Mouse (Mus musculus): Measurements from ENCODE around the gene Edf1. TPM values are rescaled to one million over a fixed set of nuclear protein-coding genes. Genes with fewer than 3 reads are reported as not detected.

Gene Edf1
- polyA plus RNA-seq, 1 experiment from 2014 or later = 356 TPM

DNA sequence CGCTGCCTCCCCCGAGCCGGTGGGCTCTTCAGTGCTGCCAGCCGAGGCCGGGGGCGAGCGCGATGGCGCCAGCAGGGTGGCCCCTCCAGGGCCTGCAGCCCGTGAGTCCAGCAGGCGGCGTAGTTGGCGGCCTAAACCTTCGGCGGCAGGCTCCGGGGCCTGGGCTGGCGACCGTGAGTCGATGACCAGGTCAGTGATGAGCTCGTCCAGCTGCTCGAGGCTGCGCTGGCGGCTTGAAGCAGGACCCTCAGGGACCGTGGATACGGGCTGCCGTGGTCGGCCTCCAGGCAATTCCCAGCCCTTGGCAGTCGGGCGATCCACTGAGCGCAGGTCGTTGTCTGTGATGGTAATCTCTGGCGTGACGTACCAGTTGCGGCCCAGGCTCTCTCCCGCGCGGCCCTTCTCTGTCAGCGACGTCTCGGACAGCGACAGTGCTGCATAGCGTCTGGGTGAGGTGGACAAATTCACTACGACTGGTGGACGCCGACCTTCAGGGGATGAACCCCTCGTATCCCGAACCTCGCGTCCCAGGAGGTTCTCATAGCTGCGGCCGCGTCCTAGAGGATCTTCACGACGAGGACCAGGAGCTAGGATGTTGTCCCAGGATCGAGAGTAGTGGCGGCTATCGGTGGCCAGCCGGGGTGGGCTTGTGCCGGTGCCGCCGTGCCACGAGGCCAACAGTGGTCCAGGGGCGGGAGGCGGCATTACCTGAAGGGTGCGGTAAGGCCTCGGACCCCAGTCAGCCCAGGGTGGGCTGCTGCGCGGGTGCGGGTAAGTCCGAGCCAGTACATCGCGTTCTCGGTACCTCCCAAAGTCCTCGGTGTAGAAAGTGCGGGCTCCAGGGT, 20.5 kb downstream of the Edf1 start:
- Histone ChIP-seq H3K36me3 (ENCODE audit: control insufficient read depth, insufficient read depth, low read length) (no peaks in the 10 kb centered on the region; the same call in 1 of the 2 replicates), H3K4me3 (ENCODE audit: low read depth, low read length) (peak overlapping the region; percentile 14), H3K9ac (ENCODE audit: low read depth, low read length) (no peak overlapping the region), H3K4me2 (peak overlapping the region; percentile 52), H3K27me3 (ENCODE audit: control insufficient read depth, insufficient read depth, low read length) (peaks cover 52% of the 10 kb centered on the region), H3K9me3 (replicated peaks; ENCODE audit: control insufficient read depth, low read length) (no peaks in the 10 kb centered on the region), H3K4me1 (ENCODE audit: control insufficient read depth, insufficient read depth, low read length) (peaks cover 57% of the 10 kb centered on the region), H3K27ac (ENCODE audit: low read depth, low read length) (no peak overlapping the region)
- WGBS (ENCODE audit: insufficient replicate concordance) = 5% methylated on average over 75 of the region's 75 CpGs
- no peak for ATAC-seq (replicated peaks; ENCODE audit: insufficient number of reproducible peaks, low FRiP score, low TSS enrichment)

GRCm38 (mm10) chr2:25578796-25579736, 21.4 kb downstream of the Edf1 start:
- H3K27me3 ChIP-seq (ENCODE audit: control insufficient read depth, insufficient read depth, low read length) = peaks cover 52% of the 10 kb centered on the region
- H3K27ac ChIP-seq (ENCODE audit: low read depth, low read length) = no peak overlapping the region
- no peak for ATAC-seq (replicated peaks; ENCODE audit: insufficient number of reproducible peaks, low FRiP score, low TSS enrichment)
- H3K9me3 ChIP-seq (replicated peaks; ENCODE audit: control insufficient read depth, low read length) = no peaks in the 10 kb centered on the region
- H3K9ac ChIP-seq (ENCODE audit: low read depth, low read length) = no peak overlapping the region
- H3K4me1 ChIP-seq (ENCODE audit: control insufficient read depth, insufficient read depth, low read length) = peaks cover 48% of the 10 kb centered on the region
- H3K4me2 ChIP-seq = peak overlapping the region; percentile 52
- WGBS (ENCODE audit: insufficient replicate concordance) = 4% methylated on average over 77 of the region's 77 CpGs
- H3K4me3 ChIP-seq (ENCODE audit: low read depth, low read length) = peak overlapping the region; percentile 21
- H3K36me3 ChIP-seq (ENCODE audit: control insufficient read depth, insufficient read depth, low read length) = peaks cover 6% of the 10 kb centered on the region

DNA sequence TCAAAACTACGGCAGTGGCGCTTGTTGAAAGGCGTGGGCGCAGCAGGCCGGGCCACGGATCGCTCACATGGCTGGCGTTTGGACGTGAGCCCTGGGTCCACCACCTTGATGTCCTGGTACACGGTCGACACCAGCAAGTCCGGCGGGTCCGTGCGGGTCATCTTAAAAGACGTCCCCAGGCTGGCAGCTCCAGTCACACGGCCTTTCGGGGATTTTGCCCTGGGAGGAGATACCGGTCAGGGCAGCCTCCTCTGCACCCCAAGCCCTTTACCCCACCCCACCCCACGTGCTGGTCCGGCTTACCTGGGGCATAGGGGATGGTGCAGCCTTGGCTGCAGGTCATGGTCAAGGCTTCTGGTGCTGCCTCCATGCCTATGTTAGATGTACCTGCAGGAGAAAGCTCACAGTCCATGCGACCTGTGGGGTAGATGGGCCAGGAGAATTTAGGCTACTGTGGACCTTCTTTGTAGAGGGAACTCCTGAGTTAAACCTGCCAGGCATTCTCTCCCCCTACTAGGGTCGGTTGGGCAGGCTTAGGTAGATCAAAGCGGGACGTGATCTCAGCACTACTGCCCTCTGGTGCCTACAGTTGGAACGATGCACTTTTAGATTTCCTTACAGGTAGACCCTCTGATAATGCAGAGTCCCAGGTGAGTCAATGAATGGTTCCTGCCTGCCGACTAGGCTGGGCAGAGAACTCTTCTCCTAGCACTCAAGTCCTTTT, 22.3 kb downstream of the Edf1 start:
- H3K9me3 ChIP-seq (replicated peaks; ENCODE audit: control insufficient read depth, low read length) = no peaks in the 10 kb centered on the region
- peaks cover 7% of the 10 kb centered on the region for H3K36me3 ChIP-seq (ENCODE audit: control insufficient read depth, insufficient read depth, low read length)
- ATAC-seq (replicated peaks; ENCODE audit: insufficient number of reproducible peaks, low FRiP score, low TSS enrichment) = no peak
- peaks cover 47% of the 10 kb centered on the region for H3K4me1 ChIP-seq (ENCODE audit: control insufficient read depth, insufficient read depth, low read length)
- H3K4me3 ChIP-seq (ENCODE audit: low read depth, low read length) = peak overlapping the region; percentile 21
- 8% methylated on average over 27 of the region's 27 CpGs for WGBS (ENCODE audit: insufficient replicate concordance)
- H3K27me3 ChIP-seq (ENCODE audit: control insufficient read depth, insufficient read depth, low read length) = peaks cover 52% of the 10 kb centered on the region
- no peak overlapping the region for H3K27ac ChIP-seq (ENCODE audit: low read depth, low read length)
- H3K9ac ChIP-seq (ENCODE audit: low read depth, low read length) = no peak overlapping the region
- H3K4me2 ChIP-seq = peak overlapping the region; percentile 52

GRCm38 (mm10) chr2:25580621-25581101, 23.0 kb downstream of the Edf1 start:
- ATAC-seq (replicated peaks; ENCODE audit: insufficient number of reproducible peaks, low FRiP score, low TSS enrichment) = no peak
- no peak overlapping the region for H3K4me3 ChIP-seq (ENCODE audit: low read depth, low read length)
- no peak overlapping the region for H3K4me2 ChIP-seq
- 52% methylated on average over 6 of the region's 6 CpGs for WGBS (ENCODE audit: insufficient replicate concordance)
- peaks cover 13% of the 10 kb centered on the region for H3K36me3 ChIP-seq (ENCODE audit: control insufficient read depth, insufficient read depth, low read length)
- no peak overlapping the region for H3K27ac ChIP-seq (ENCODE audit: low read depth, low read length)
- H3K27me3 ChIP-seq (ENCODE audit: control insufficient read depth, insufficient read depth, low read length) = peaks cover 52% of the 10 kb centered on the region
- H3K9ac ChIP-seq (ENCODE audit: low read depth, low read length) = no peak overlapping the region
- peaks cover 43% of the 10 kb centered on the region for H3K4me1 ChIP-seq (ENCODE audit: control insufficient read depth, insufficient read depth, low read length)
- H3K9me3 ChIP-seq (replicated peaks; ENCODE audit: control insufficient read depth, low read length) = no peaks in the 10 kb centered on the region

DNA sequence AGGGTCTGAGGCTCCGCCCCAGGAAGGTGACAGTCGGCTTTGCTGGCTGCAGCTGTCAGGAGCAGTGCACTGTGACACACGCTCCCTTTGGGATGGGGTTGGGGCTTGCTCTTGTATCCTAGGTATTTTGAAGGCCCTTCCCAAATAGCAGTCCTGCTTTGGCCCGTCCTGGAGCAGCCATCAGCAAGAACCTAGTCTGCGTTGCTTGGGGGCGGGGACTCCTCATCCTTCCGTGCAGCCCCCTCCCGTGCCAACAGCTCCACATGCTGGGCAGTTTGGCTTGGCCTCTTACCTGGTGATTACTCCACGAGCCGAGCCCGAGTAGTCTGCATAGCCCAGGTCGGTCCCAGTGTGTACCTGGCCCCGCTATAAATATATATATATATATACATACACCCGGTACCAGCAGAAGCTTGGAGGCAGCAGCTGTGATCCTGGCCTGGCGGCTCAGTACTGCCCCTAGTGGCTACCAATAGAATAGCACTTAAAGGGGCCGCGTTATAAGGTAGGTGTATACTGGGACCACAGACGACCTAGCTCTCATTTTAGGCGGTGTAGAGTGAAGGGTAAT, 23.7 kb downstream of the Edf1 start, which contains the start of gene Ajm1:
TSS of gene Ajm1 (minus strand) at position 464 of the 571 bp plus-strand sequence.
- Histone ChIP-seq H3K9ac (ENCODE audit: low read depth, low read length) (peak within 1 kb of the TSS; percentile 47), H3K27ac (ENCODE audit: low read depth, low read length) (no peak within 1 kb of the TSS), H3K4me1 (ENCODE audit: control insufficient read depth, insufficient read depth, low read length) (peaks cover 41% of the 10 kb centered on the region), H3K27me3 (ENCODE audit: control insufficient read depth, insufficient read depth, low read length) (peaks cover 45% of the 10 kb centered on the region), H3K36me3 (ENCODE audit: control insufficient read depth, insufficient read depth, low read length) (peaks cover 13% of the 10 kb centered on the region), H3K4me3 (ENCODE audit: low read depth, low read length) (peak within 1 kb of the TSS; percentile 31; the same call in 1 of the 2 replicates), H3K9me3 (replicated peaks; ENCODE audit: control insufficient read depth, low read length) (no peaks in the 10 kb centered on the region), H3K4me2 (peak within 1 kb of the TSS; percentile 68)
- WGBS (ENCODE audit: insufficient replicate concordance) = 8% methylated on average over 19 of the region's 19 CpGs
- ATAC-seq (replicated peaks; ENCODE audit: insufficient number of reproducible peaks, low FRiP score, low TSS enrichment) = peak; percentile 43; the same call in 1 of the 2 replicates

- Histone ChIP-seq H3K9me3 (replicated peaks; ENCODE audit: control insufficient read depth, low read length) (no peaks in the 10 kb centered on the region), H3K36me3 (ENCODE audit: control insufficient read depth, insufficient read depth, low read length) (peaks cover 13% of the 10 kb centered on the region), H3K27me3 (ENCODE audit: control insufficient read depth, insufficient read depth, low read length) (peaks cover 40% of the 10 kb centered on the region), H3K9ac (ENCODE audit: low read depth, low read length) (no peak overlapping the region), H3K4me1 (ENCODE audit: control insufficient read depth, insufficient read depth, low read length) (peaks cover 41% of the 10 kb centered on the region), H3K4me3 (ENCODE audit: low read depth, low read length) (no peak overlapping the region), H3K27ac (ENCODE audit: low read depth, low read length) (no peak overlapping the region), H3K4me2 (peak overlapping the region; percentile 68; the same call in 1 of the 2 replicates)
- WGBS (ENCODE audit: insufficient replicate concordance) = 32% methylated on average over 6 of the region's 6 CpGs
- no peak for ATAC-seq (replicated peaks; ENCODE audit: insufficient number of reproducible peaks, low FRiP score, low TSS enrichment)
Observed at GRCm38 (mm10) chr2:25581901-25582301, 24.3 kb downstream of the Edf1 start.

GRCm38 (mm10) chr2:25582466-25583119, 24.9 kb downstream of the Edf1 start:
- peak overlapping the region; percentile 39; the same call in 1 of the 2 replicates for H3K9ac ChIP-seq (ENCODE audit: low read depth, low read length)
- H3K4me2 ChIP-seq = 0 out of 2 replicates have a peak overlapping the region, but pooled peaks have one; percentile 12
- 55% methylated on average over 12 of the region's 12 CpGs for WGBS (ENCODE audit: insufficient replicate concordance)

More at GRCm38 (mm10) chr2:25582466-25583119, 24.9 kb downstream of the Edf1 start:
- Histone ChIP-seq H3K4me3 (ENCODE audit: low read depth, low read length) (no peak overlapping the region), H3K36me3 (ENCODE audit: control insufficient read depth, insufficient read depth, low read length) (peaks cover 13% of the 10 kb centered on the region), H3K27me3 (ENCODE audit: control insufficient read depth, insufficient read depth, low read length) (peaks cover 33% of the 10 kb centered on the region), H3K9me3 (replicated peaks; ENCODE audit: control insufficient read depth, low read length) (no peaks in the 10 kb centered on the region), H3K4me1 (ENCODE audit: control insufficient read depth, insufficient read depth, low read length) (peaks cover 36% of the 10 kb centered on the region), H3K27ac (ENCODE audit: low read depth, low read length) (no peak overlapping the region)
- ATAC-seq (replicated peaks; ENCODE audit: insufficient number of reproducible peaks, low FRiP score, low TSS enrichment) = no peak; the same call in 1 of the 2 replicates

All from heart, embryonic 11.5 days (tissue).